Mouse (Mus musculus) forebrain, embryonic 15.5 days (tissue): ENCODE results near the gene Nr5a1. TPM values are rescaled to one million over a fixed set of nuclear protein-coding genes. Genes with fewer than 3 reads are reported as not detected.
A peak's percentile ranks its signal among the peaks of the same experiment; 100 is the strongest.

ENCODE experiments used
- ATAC-seq: fragments of 200-750 bp; cut with Nextera tagmentation; replicated peaks from 2 replicates; pipeline ENCODE4 v1.8.0; 2017; ENCODE audit warnings: mild to moderate bottlenecking, moderate TSS enrichment, moderate library complexity
- H3K27ac ChIP-seq: fragments of 300-500 bp; sonication (generic); replicated peaks from 2 replicates; pipeline ENCODE4 v1.5.1; 2015; ENCODE audit warnings: mild to moderate bottlenecking, inconsistent platforms
- H3K27me3 ChIP-seq: fragments of 300-500 bp; sonication (generic); 2 replicates; pipeline ENCODE4 v1.6.1; 2015; ENCODE audit warnings: inconsistent platforms
- H3K36me3 ChIP-seq: fragments of 300-500 bp; sonication (generic); 2 replicates; pipeline ENCODE4 v1.6.1; 2015; ENCODE audit warnings: mild to moderate bottlenecking, inconsistent platforms
- H3K4me1 ChIP-seq: fragments of 300-500 bp; sonication (generic); 2 replicates; pipeline ENCODE4 v1.6.1; 2015; ENCODE audit warnings: inconsistent platforms
- H3K4me2 ChIP-seq: fragments of 300-500 bp; sonication (generic); replicated peaks from 2 replicates; pipeline ENCODE4 v1.6.1; 2015; ENCODE audit warnings: mild to moderate bottlenecking, inconsistent platforms
- H3K4me3 ChIP-seq: fragments of 300-500 bp; sonication (generic); 2 replicates; pipeline ENCODE4 v1.5.1; 2015; ENCODE audit warnings: mild to moderate bottlenecking, inconsistent platforms
- H3K9ac ChIP-seq: fragments of 300-500 bp; sonication (generic); replicated peaks from 2 replicates; pipeline ENCODE4 v1.6.1; 2015; ENCODE audit warnings: mild to moderate bottlenecking, inconsistent platforms
- H3K9me3 ChIP-seq: fragments of 300-500 bp; sonication (generic); 2 replicates; pipeline ENCODE4 v1.6.1; 2016; ENCODE audit warnings: inconsistent platforms
- WGBS: fragments of 180-500 bp; shearing (Covaris S2); methylation state at CpG from one replicate; pipeline ENCODE4 v1.1.7; 2015; ENCODE audit warnings: mixed read lengths; 5-methylcytosine and 5-hydroxymethylcytosine counted together
- polyA plus RNA-seq: library from polyadenylated mRNA; unstranded; fragments of >200 nt; fragmentation: Nextera tagmentation; extraction: Ambion mirVana; gene quantifications from 2 replicates; pipeline ENCODE4 v1.2.1, GENCODE M21; 2015

The Nr5a1 gene
- polyA plus RNA-seq, 1 experiment from 2014 or later, result 2.3 TPM

DNA sequence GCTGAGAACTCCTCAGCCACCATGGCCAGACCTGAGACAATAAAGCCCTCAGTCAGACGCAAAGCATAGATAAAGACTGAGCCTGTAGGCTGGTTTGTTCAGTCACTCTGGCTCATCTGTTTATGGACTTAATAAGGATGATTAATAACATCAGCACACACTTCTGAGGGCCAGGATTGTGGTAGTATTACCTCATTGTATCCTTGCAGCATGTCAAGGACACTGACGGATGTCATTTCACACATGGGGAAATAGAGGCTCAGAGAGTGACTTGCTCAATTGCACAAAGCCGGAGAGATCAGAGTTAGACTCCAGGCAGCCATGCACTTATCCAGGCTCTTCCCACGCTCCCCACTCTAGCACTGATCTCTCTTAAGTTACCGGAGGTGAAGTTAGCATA lies 15.7 kb downstream of the Nr5a1 start:
- no peak for ATAC-seq
- Histone ChIP-seq H3K9me3 (no peaks in the 10 kb centered on the region), H3K9ac (no peak overlapping the region), H3K36me3 (no peaks in the 10 kb centered on the region), H3K27me3 (peaks cover 92% of the 10 kb centered on the region), H3K27ac (no peak overlapping the region), H3K4me2 (no peak overlapping the region), H3K4me3 (no peak overlapping the region), H3K4me1 (peaks cover 8% of the 10 kb centered on the region)
- WGBS, result 83% methylated on average over 5 of the region's 5 CpGs

DNA sequence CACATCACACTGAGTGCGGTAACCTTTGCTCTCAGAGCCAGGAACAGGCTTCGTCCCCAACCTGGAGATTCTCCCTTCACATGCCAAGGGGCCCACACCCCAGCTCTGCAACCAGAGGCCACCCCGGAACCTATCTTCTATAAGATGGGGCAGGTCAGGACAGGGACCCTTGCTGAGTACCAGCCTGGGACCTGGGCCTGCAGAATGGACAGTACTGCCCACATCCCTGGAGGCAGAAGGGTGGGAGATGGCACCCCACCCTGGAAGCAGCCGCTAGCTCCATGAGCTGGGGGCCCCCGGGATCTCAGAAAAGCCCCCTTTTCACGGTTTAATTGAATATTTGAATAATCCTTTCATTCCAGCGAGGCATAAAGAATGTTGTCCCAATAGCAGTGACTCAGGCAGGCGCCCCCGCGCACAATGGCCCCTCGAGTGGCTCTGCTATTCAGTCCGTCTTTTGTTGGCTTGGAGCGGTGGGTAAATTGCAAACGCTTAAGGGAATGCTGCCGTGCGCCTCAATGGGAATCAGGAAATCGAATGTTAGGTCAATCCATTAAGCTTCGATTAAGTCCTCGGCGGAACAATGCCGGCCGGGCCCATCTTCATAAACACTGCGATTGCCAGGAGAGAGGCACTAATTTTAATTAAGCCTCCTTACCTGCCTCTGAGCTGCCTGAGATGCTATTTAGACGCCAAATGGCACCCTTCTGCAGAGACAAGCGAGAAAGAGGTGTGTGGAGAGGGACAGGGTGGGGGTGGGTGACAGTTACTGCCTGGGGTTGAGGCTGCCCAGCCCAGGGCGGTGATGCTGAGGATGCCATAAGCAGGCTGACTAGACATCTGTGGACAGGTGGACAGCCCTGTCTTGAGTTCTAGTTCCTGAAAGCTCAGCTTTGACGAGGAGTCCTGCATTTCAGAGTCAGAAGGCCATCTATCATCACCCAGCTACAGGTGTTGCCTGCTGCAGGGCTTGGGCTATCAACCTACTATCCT lies 16.9 kb downstream of the Nr5a1 start:
- no peak overlapping the region for H3K9ac ChIP-seq

DNA sequence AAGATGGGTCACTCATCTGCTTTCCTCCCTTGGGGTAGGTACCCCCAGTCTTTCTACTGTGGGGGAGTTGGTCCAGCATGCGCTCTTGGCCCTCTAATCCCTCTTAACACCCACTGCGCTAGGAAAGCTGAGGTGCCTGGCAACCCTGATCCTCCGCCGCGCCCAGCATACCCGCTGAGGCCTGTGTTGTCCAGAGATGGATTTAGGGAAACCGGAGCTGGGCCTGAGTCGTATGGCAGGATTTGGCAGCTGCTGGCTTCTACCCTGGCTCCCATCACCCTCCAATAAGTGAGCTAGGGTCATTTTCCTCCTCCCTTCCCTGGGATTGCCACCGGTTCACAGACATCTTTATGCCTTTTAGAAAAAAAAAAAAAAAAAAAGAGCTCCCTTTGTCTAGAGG lies 18.6 kb downstream of the Nr5a1 start:
- H3K4me3 ChIP-seq, result no peak overlapping the region
- 25% methylated on average over 9 of the region's 9 CpGs for WGBS
- H3K4me2 ChIP-seq, result no peak overlapping the region
- H3K4me1 ChIP-seq, result peaks cover 8% of the 10 kb centered on the region
- H3K27me3 ChIP-seq, result peaks cover 74% of the 10 kb centered on the region
- H3K36me3 ChIP-seq, result no peaks in the 10 kb centered on the region
- no peak overlapping the region for H3K27ac ChIP-seq
- H3K9me3 ChIP-seq, result no peaks in the 10 kb centered on the region
- ATAC-seq, result no peak
- H3K9ac ChIP-seq, result no peak overlapping the region

More for the DNA sequence above, 16.9 kb downstream of the Nr5a1 start:
- peaks cover 82% of the 10 kb centered on the region for H3K27me3 ChIP-seq
- WGBS, result 7% methylated on average over 27 of the region's 27 CpGs
- 0 out of 2 replicates have a peak overlapping the region, but pooled peaks have one; percentile 0 for H3K4me2 ChIP-seq
- H3K4me3 ChIP-seq, result no peak overlapping the region
- H3K36me3 ChIP-seq, result no peaks in the 10 kb centered on the region
- no peaks in the 10 kb centered on the region for H3K9me3 ChIP-seq
- no peak overlapping the region for H3K27ac ChIP-seq
- H3K4me1 ChIP-seq, result peaks cover 8% of the 10 kb centered on the region
- no peak for ATAC-seq

DNA sequence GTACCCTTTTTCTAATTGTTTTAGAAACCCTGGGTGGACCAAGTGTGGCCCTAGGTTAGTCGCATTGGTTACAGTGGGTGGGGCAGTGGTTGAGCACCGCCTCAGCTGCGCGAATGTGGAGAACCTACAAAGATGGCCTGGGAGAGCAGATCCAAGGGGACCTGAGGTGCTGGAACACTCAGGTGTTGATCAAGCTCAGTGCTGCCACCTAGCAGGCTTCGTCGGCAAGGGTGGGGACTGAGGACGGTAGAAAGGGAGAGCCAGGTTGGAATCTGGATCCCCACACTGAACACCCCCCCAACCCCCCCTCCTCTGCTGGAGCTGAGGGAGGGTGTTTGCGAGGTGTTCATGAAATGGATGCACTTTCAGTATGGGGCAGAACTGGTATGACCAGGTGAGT lies 22.8 kb downstream of the Nr5a1 start:
- WGBS, result 21% methylated on average over 8 of the region's 8 CpGs
- no peak overlapping the region for H3K9ac ChIP-seq
- ATAC-seq, result no peak
- no peak overlapping the region for H3K4me3 ChIP-seq
- no peaks in the 10 kb centered on the region for H3K36me3 ChIP-seq
- no peak overlapping the region for H3K4me2 ChIP-seq
- H3K4me1 ChIP-seq, result peaks cover 15% of the 10 kb centered on the region
- H3K27ac ChIP-seq, result no peak overlapping the region
- H3K27me3 ChIP-seq, result peaks cover 33% of the 10 kb centered on the region
- H3K9me3 ChIP-seq, result no peaks in the 10 kb centered on the region

DNA sequence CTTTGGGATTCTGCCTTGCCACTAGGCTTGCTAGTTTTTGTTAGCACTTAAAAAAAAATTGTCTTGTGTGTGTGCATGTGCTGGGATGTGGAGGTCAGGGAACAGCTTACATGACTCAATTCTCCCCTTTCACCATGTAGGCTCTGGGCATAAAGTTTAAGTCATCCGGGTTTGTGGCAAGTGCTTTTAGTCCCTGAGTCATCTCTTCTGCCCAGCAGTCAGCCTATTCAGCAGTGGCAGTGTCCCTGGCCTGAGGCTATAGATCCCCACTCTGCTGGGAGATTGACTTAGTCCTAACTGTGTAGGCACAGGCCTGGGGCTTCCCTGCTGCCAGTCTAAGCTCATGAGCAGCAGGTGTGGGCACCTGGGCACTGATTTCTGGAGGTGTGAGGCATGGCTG lies 24.5 kb downstream of the Nr5a1 start:
- Histone ChIP-seq H3K9ac (no peak overlapping the region), H3K4me2 (no peak overlapping the region), H3K9me3 (no peaks in the 10 kb centered on the region), H3K4me3 (no peak overlapping the region), H3K27ac (no peak overlapping the region), H3K27me3 (peaks cover 18% of the 10 kb centered on the region; the same call in 1 of the 2 replicates), H3K4me1 (peaks cover 15% of the 10 kb centered on the region), H3K36me3 (no peaks in the 10 kb centered on the region)
- 39% methylated on average over 1 of the region's 1 CpGs for WGBS
- ATAC-seq, result no peak

DNA sequence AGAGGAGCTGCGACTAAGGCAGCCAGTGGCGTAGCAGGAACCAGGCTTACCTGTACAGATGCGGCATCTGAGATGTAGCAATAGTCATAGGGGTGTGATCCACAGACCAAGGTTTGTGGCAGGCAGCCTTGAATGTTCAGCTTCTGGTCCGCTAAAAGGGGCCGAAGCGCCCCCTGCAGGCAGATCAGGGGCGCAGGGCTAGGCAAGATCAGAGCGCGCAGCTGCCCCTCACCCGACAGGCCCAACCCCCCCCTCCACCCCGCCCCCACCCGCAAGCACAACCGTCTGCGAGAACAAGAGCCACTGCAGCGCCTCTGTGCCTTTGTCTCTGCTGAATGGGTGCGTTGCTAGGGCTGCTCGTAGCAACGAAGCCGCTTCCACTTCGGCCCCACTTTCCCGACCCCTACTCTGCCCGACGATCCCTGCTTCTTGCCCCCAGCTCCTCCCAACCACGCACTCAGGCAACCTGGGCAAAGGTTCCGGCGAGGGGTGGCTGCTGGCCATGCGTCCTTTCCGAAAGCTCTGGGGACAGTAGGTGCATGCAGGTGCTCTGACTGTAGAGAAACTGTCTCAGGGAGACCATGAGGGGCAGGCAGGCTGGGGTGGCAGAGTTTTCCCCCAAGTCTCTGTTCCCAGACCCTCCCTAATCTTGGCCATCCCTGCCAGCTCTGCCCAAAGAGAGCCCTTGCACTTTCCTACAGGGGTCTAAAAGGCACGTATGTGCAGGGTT lies 25.4 kb downstream of the Nr5a1 start:
- Histone ChIP-seq H3K9ac (peak overlapping the region; percentile 33), H3K36me3 (no peaks in the 10 kb centered on the region), H3K4me3 (peak overlapping the region; percentile 30), H3K4me2 (peak overlapping the region; percentile 44), H3K27me3 (peaks cover 12% of the 10 kb centered on the region; the same call in 1 of the 2 replicates), H3K9me3 (no peaks in the 10 kb centered on the region), H3K27ac (no peak overlapping the region), H3K4me1 (peaks cover 15% of the 10 kb centered on the region)
- 2% methylated on average over 26 of the region's 29 CpGs for WGBS
- peak; percentile 87 for ATAC-seq

DNA sequence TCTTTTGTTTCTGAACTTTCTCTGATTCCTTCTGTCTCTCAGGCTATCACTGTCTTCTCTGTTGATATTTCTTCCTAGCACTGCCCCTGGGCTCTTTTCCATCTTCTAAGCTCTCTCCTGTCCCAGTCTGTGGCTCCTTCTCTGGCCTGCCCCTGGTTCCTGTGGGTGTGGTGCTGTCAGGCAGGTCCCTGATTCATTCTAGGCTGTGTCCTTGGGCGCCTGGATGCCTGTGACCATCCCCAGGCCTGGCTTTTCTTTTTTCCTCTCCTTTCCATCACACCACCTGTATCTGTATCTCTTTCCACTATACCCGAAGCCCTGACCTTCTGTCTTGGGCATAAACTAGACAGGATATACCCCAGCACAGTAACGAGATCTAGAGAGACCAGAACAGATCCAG lies 28.6 kb downstream of the Nr5a1 start:
- no peak for ATAC-seq
- Histone ChIP-seq H3K27me3 (no peaks in the 10 kb centered on the region), H3K4me3 (no peak overlapping the region), H3K9ac (no peak overlapping the region), H3K36me3 (no peaks in the 10 kb centered on the region), H3K4me1 (peaks cover 15% of the 10 kb centered on the region), H3K9me3 (no peaks in the 10 kb centered on the region), H3K27ac (no peak overlapping the region), H3K4me2 (no peak overlapping the region)
- 60% methylated on average over 3 of the region's 3 CpGs for WGBS

DNA sequence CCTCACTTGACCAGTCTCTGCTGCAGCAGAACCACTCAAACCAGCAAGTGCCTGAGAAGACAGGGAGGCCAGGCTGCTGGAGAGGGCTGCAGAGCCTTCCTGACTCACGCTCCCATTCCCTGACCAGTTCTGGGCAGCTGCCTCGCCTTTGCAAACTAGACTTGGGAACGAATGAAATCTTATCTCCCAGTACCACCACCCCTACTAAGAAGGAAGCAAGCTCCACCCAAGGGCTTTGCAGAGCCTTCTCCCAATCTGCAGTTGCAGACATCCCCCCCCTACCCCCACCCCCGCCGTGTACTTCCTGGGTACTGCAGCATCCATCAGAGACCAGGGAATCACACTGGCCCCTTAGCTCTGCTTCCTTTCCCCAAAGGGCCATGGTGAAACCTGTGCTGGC lies 31.3 kb downstream of the Nr5a1 start:
- no peak for ATAC-seq
- H3K4me1 ChIP-seq, result peaks cover 2% of the 10 kb centered on the region
- H3K27me3 ChIP-seq, result no peaks in the 10 kb centered on the region
- no peaks in the 10 kb centered on the region for H3K36me3 ChIP-seq
- H3K4me2 ChIP-seq, result no peak overlapping the region
- 82% methylated on average over 5 of the region's 5 CpGs for WGBS
- H3K9me3 ChIP-seq, result no peaks in the 10 kb centered on the region
- no peak overlapping the region for H3K4me3 ChIP-seq
- no peak overlapping the region for H3K9ac ChIP-seq
- no peak overlapping the region for H3K27ac ChIP-seq

DNA sequence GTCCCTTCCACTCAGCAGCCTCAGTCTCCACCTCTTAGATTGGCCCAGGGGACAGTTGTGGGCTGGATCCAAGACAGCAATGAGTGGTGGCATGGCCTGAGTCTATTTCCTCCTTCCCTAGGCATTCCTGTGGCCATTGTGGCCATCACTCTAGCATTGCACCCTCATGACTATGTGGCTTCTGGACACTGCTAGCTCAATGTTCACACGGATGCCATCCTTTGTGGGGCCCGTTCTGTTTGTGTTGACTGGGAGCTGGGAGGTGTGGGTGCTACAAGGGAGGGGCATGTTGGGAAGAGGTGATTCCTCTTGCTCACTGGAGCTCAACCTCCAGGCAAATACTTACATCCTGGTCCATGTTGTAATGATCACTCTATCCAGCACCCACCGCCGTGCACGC lies 32.1 kb downstream of the Nr5a1 start:
- Histone ChIP-seq H3K4me2 (no peak overlapping the region), H3K4me3 (no peak overlapping the region), H3K27ac (no peak overlapping the region), H3K9ac (no peak overlapping the region), H3K36me3 (no peaks in the 10 kb centered on the region), H3K9me3 (no peaks in the 10 kb centered on the region), H3K4me1 (no peaks in the 10 kb centered on the region), H3K27me3 (no peaks in the 10 kb centered on the region)
- WGBS, result 95% methylated on average over 5 of the region's 5 CpGs
- ATAC-seq, result no peak

DNA sequence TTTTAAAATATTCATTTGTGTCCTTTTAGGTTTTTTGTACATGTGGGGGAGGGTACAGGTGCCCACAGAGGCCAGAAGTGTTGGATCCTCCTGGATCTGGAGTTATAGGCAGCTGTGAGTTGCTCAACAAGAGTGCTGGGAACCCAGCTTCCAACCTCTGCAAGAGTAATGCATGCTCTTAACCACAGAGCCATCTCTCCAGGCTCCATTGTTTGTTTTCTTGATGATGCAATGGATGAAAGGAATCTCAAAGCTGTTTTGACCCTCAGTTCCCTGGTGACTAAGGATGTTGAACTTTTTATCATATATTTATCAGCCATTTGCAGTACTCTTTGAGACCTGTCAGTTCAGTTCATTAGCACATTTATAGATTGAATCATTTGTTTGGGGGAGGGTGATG lies 35.4 kb downstream of the Nr5a1 start:
- Histone ChIP-seq H3K27me3 (no peaks in the 10 kb centered on the region), H3K27ac (no peak overlapping the region), H3K4me2 (no peak overlapping the region), H3K4me1 (no peaks in the 10 kb centered on the region), H3K9me3 (no peaks in the 10 kb centered on the region), H3K4me3 (no peak overlapping the region), H3K9ac (no peak overlapping the region), H3K36me3 (no peaks in the 10 kb centered on the region)
- no peak for ATAC-seq

DNA sequence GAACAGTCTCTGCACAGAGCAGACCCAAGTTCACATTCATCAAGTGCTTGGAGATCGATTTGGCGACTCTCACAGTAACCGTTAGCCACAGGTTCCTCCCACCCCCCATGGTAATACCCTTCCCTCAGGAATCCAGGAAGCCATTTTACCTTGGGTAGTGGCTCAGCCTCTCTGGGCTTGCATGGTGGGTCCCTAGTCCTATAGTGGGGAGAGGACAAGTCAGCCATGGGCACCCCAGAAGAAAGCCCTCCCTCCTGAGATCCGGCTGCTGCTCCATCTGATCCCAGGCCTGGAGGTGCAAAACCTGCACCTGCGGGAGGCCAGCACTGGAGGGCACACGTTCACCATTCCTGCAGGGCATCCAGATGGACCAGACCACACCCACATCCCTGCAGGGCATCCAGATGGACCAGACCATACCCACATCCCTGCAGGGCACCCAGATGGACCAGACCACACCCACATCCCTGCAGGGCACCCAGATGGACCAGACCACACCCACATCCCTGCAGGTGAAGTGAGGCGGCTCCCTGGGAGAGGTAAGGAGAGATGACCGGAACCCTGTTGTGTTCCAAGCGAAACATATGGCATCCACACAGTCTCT lies 38.9 kb downstream of the Nr5a1 start:
- Histone ChIP-seq H3K27me3 (no peaks in the 10 kb centered on the region), H3K4me1 (no peaks in the 10 kb centered on the region), H3K9ac (no peak overlapping the region), H3K36me3 (no peaks in the 10 kb centered on the region), H3K4me3 (no peak overlapping the region), H3K9me3 (no peaks in the 10 kb centered on the region), H3K27ac (no peak overlapping the region), H3K4me2 (no peak overlapping the region)
- peak; percentile 26; the same call in 1 of the 2 replicates for ATAC-seq
- 61% methylated on average over 9 of the region's 9 CpGs for WGBS

DNA sequence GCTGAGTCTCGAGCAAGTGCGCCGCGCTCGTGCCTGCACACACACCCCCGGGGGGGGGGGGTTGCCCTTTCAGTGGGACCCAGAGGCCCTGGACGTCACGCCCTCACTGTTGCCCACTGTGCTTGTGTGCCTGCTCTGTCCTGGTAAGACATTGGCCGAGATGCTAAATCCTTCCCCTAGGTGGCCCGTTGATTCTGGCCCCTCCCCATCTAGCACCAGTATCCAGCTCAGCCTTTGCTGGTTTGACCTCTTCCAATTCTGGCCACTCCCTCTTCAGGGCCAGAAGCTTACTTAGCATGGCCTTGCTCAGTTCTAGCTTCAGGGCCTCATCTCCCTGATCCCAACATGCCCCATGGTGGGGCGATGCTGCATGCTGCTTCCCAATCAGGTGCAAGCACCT lies 41.8 kb downstream of the Nr5a1 start:
- no peaks in the 10 kb centered on the region for H3K9me3 ChIP-seq
- 61% methylated on average over 11 of the region's 11 CpGs for WGBS
- H3K4me2 ChIP-seq, result no peak overlapping the region
- H3K4me1 ChIP-seq, result no peaks in the 10 kb centered on the region
- H3K27me3 ChIP-seq, result no peaks in the 10 kb centered on the region
- no peaks in the 10 kb centered on the region for H3K36me3 ChIP-seq
- no peak overlapping the region for H3K4me3 ChIP-seq
- H3K9ac ChIP-seq, result no peak overlapping the region
- ATAC-seq, result no peak
- no peak overlapping the region for H3K27ac ChIP-seq
